Mouse (Mus musculus) layer of hippocampus, adult 2 months (tissue): Measurements from ENCODE around the gene Bub1b. TPM values are rescaled to one million over a fixed set of nuclear protein-coding genes. Genes with fewer than 3 reads are reported as not detected.

Experiments used
- DNase-seq, 2 experiments: peaks; one replicate each; pipeline ENCODE4 v3.0.0; 2022; ENCODE audit warnings: low spot score in 2 of 2
- H3K27ac ChIP-seq: fragments of 200-600 bp; 2 replicates; pipeline ENCODE4 v1.8.1; 2022
- H3K4me3 ChIP-seq: fragments of 200-600 bp; 2 replicates; pipeline ENCODE4 v1.8.1; 2022; ENCODE audit warnings: mild to moderate bottlenecking
- CTCF ChIP-seq: fragments of 200-600 bp; conservative IDR thresholded peaks from 2 replicates; pipeline ENCODE4 v1.8.1; 2022; ENCODE audit warnings: antibody characterized with exemption, mild to moderate bottlenecking, moderate library complexity
- total RNA-seq, 2 experiments: library from RNA; stranded (reverse); gene quantifications; 2 replicates each; pipeline ENCODE4 v1.2.3; 2021

Gene Bub1b
- total RNA-seq, 2 experiments from 2014 or later: 2.0 to 2.1 TPM

GRCm38 (mm10) chr2:118662902-118663803, 65.1 kb downstream of the Bub1b start, which contains the start of gene Pak6:
Pak6 (plus strand) TSS chr2:118663303.
- peak within 1 kb of the TSS; percentile 65 for H3K4me3 ChIP-seq

GRCm38 (mm10) chr2:118663804-118664766, 66.1 kb downstream of the Bub1b start:
- Histone ChIP-seq H3K27ac (peak overlapping the region; percentile 94), H3K4me3 (peak overlapping the region; percentile 65)
- TF ChIP-seq CTCF: no peak
- peak in 1 of 2 experiments; percentile 33 for DNase-seq

More at GRCm38 (mm10) chr2:118662902-118663803, 65.1 kb downstream of the Bub1b start, which contains the start of gene Pak6:
- peak within 1 kb of the TSS; percentile 94 for H3K27ac ChIP-seq
- DNase-seq: peak; percentile 78
- no peak for TF ChIP-seq CTCF

- DNase-seq: no peak
- TF ChIP-seq CTCF: no peak
- Histone ChIP-seq H3K27ac (0 out of 2 replicates have a peak overlapping the region, but pooled peaks have one; percentile 7), H3K4me3 (peak overlapping the region; percentile 65)
Measured at GRCm38 (mm10) chr2:118664975-118665516, 67.0 kb downstream of the Bub1b start.

- TF ChIP-seq CTCF: no peak
- peak overlapping the region; percentile 65; the same call in 1 of the 2 replicates for H3K4me3 ChIP-seq
- DNase-seq: no peak
- H3K27ac ChIP-seq: no peak overlapping the region
Measured at GRCm38 (mm10) chr2:118665616-118666015, 67.6 kb downstream of the Bub1b start.

GRCm38 (mm10) chr2:118667181-118667580, 69.2 kb downstream of the Bub1b start:
- H3K27ac ChIP-seq: no peak overlapping the region
- DNase-seq: no peak
- TF ChIP-seq CTCF: no peak
- no peak overlapping the region for H3K4me3 ChIP-seq

- no peak for TF ChIP-seq CTCF
- H3K27ac ChIP-seq: no peak overlapping the region
- DNase-seq: no peak
- no peak overlapping the region for H3K4me3 ChIP-seq
Measured at GRCm38 (mm10) chr2:118669245-118669644, 71.2 kb downstream of the Bub1b start.

- no peak for TF ChIP-seq CTCF
- H3K27ac ChIP-seq: no peak overlapping the region
- DNase-seq: no peak
- H3K4me3 ChIP-seq: no peak overlapping the region
Measured at GRCm38 (mm10) chr2:118669785-118670184, 71.8 kb downstream of the Bub1b start.

- no peak overlapping the region for H3K4me3 ChIP-seq
- H3K27ac ChIP-seq: no peak overlapping the region
- TF ChIP-seq CTCF: no peak
- no peak for DNase-seq
Measured at GRCm38 (mm10) chr2:118671728-118672127, 73.7 kb downstream of the Bub1b start.

- no peak for DNase-seq
- no peak for TF ChIP-seq CTCF
- Histone ChIP-seq H3K27ac (no peak overlapping the region), H3K4me3 (no peak overlapping the region)
Measured at GRCm38 (mm10) chr2:118673686-118674465, 75.9 kb downstream of the Bub1b start.

- DNase-seq: no peak
- no peak overlapping the region for H3K27ac ChIP-seq
- H3K4me3 ChIP-seq: no peak overlapping the region
- TF ChIP-seq CTCF: no peak
Measured at GRCm38 (mm10) chr2:118674500-118674899, 76.5 kb downstream of the Bub1b start.

GRCm38 (mm10) chr2:118676839-118677741, 79.1 kb downstream of the Bub1b start:
- Histone ChIP-seq H3K27ac (peak overlapping the region; percentile 19; the same call in 1 of the 2 replicates), H3K4me3 (peak overlapping the region; percentile 67)
- DNase-seq: peak in 1 of 2 experiments; percentile 37
- no peak for TF ChIP-seq CTCF
